8 mouse cellular contexts compared by ENCODE assay signal in the genomic region with DNA sequence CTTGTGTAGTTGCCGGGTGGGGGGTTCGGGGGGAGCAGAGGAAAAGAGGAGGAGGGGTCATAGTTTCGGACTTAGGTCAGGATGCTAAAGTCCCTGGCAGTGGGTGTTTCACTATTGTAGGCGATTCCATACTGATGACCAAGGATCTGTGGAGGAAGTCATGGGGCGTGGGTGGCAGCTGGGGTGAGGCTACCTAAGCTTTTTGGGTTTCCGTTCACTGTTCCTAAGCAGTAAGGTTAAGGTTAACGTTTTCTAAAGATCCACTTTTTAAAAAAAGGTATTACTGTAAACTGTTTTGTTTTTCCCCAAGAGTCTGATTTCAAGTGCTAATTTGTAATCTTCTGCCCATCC. TPM values are rescaled to one million over a fixed set of nuclear protein-coding genes. Genes with fewer than 3 reads are reported as not detected.
A peak's percentile ranks its signal among the peaks of the same experiment; 100 is the strongest.
DNase-seq lines count a peak whose midpoint lies in the region; ATAC-seq and TF ChIP-seq lines count a peak whose summit lies in the region.

No protein-coding gene starts in this region.

- WGBS in kidney, postnatal 0 days: 41% methylated on average over 7 of the region's 7 CpGs
- 17% methylated on average over 7 of the region's 7 CpGs for WGBS in embryonic facial prominence, embryonic 11.5 days
- 28% methylated on average over 7 of the region's 7 CpGs for WGBS in hindbrain, embryonic 15.5 days
- WGBS in midbrain, embryonic 13.5 days: 31% methylated on average over 7 of the region's 7 CpGs

- TF ChIP-seq CTCF in kidney, postnatal 0 days (IDR thresholded peaks at IDR 0.05; ENCODE audit: low read depth): no peak

- peak; percentile 47; the same call in 1 of the 2 replicates for ATAC-seq in kidney, postnatal 0 days (replicated peaks; ENCODE audit: low FRiP score, low read depth)
- ATAC-seq in embryonic facial prominence, embryonic 11.5 days (replicated peaks; ENCODE audit: insufficient number of reproducible peaks, low FRiP score, low TSS enrichment, low read depth): no peak
- ATAC-seq in hindbrain, embryonic 15.5 days (ENCODE audit: low FRiP score, low read depth): peak; percentile 18; the same call in 1 of the 2 replicates
- peak; percentile 21; the same call in 1 of the 2 replicates for ATAC-seq in midbrain, embryonic 13.5 days
- ATAC-seq in granulocyte monocyte progenitor cell, adult 5-6 weeks (replicated peaks; ENCODE audit: poor library complexity, severe bottlenecking): no peak

- no peak for DNase-seq in kidney, postnatal 0 days (ENCODE audit: low spot score)
- DNase-seq in kidney, adult 18-20 months: no peak
- no peak for DNase-seq in embryonic facial prominence, embryonic 11.5 days (ENCODE audit: low spot score)
- no peak for DNase-seq in cerebellum, postnatal 14 days
- DNase-seq in adrenal gland, adult 8-10 months: no peak

- peak overlapping the region; percentile 80 for H3K27ac ChIP-seq in kidney, postnatal 0 days
- H3K27ac ChIP-seq in embryonic facial prominence, embryonic 11.5 days (replicated peaks; ENCODE audit: low read depth, low read length): peak overlapping the region; percentile 67; the same call in 1 of the 2 replicates
- H3K27ac ChIP-seq in hindbrain, embryonic 15.5 days (replicated peaks): peak overlapping the region; percentile 91
- peak overlapping the region; percentile 94 for H3K27ac ChIP-seq in midbrain, embryonic 13.5 days

- no peaks in the 10 kb centered on the region for H3K27me3 ChIP-seq in kidney, postnatal 0 days (ENCODE audit: insufficient read depth, low read length)
- H3K27me3 ChIP-seq in embryonic facial prominence, embryonic 11.5 days (ENCODE audit: control insufficient read depth, insufficient read depth, low read length): no peaks in the 10 kb centered on the region
- H3K27me3 ChIP-seq in hindbrain, embryonic 15.5 days: no peaks in the 10 kb centered on the region
- H3K27me3 ChIP-seq in midbrain, embryonic 13.5 days: no peaks in the 10 kb centered on the region

- H3K36me3 ChIP-seq in kidney, postnatal 0 days (ENCODE audit: insufficient read depth, low read length): no peaks in the 10 kb centered on the region
- H3K36me3 ChIP-seq in embryonic facial prominence, embryonic 11.5 days (replicated peaks; ENCODE audit: control insufficient read depth, insufficient read depth, low read depth, low read length): no peaks in the 10 kb centered on the region
- H3K36me3 ChIP-seq in hindbrain, embryonic 15.5 days: no peaks in the 10 kb centered on the region
- H3K36me3 ChIP-seq in midbrain, embryonic 13.5 days: no peaks in the 10 kb centered on the region

- H3K4me1 ChIP-seq in kidney, postnatal 0 days (replicated peaks; ENCODE audit: insufficient read depth, low read length): no peaks in the 10 kb centered on the region
- H3K4me1 ChIP-seq in embryonic facial prominence, embryonic 11.5 days (ENCODE audit: control insufficient read depth, insufficient read depth, low read length): no peaks in the 10 kb centered on the region
- H3K4me1 ChIP-seq in hindbrain, embryonic 15.5 days (replicated peaks): no peaks in the 10 kb centered on the region
- H3K4me1 ChIP-seq in midbrain, embryonic 13.5 days (replicated peaks): 0 out of 2 replicates have a peak, but pooled peaks cover 3% of the 10 kb centered on the region

- peak overlapping the region; percentile 53 for H3K4me2 ChIP-seq in kidney, postnatal 0 days (ENCODE audit: low read length)
- H3K4me2 ChIP-seq in embryonic facial prominence, embryonic 11.5 days (ENCODE audit: low read depth, low read length): peak overlapping the region; percentile 43
- peak overlapping the region; percentile 54 for H3K4me2 ChIP-seq in hindbrain, embryonic 15.5 days
- H3K4me2 ChIP-seq in midbrain, embryonic 13.5 days (replicated peaks): peak overlapping the region; percentile 54

- H3K4me3 ChIP-seq in kidney, postnatal 0 days (replicated peaks; ENCODE audit: low read depth, low read length): peak overlapping the region; percentile 41
- H3K4me3 ChIP-seq in embryonic facial prominence, embryonic 11.5 days (ENCODE audit: low read depth, low read length): peak overlapping the region; percentile 41
- peak overlapping the region; percentile 41 for H3K4me3 ChIP-seq in hindbrain, embryonic 15.5 days
- H3K4me3 ChIP-seq in midbrain, embryonic 13.5 days (replicated peaks): peak overlapping the region; percentile 48

- H3K9ac ChIP-seq in kidney, postnatal 0 days (ENCODE audit: low read depth, low read length): peak overlapping the region; percentile 49; the same call in 1 of the 2 replicates
- H3K9ac ChIP-seq in embryonic facial prominence, embryonic 11.5 days (replicated peaks; ENCODE audit: low read length): peak overlapping the region; percentile 56
- H3K9ac ChIP-seq in hindbrain, embryonic 15.5 days: peak overlapping the region; percentile 46
- H3K9ac ChIP-seq in midbrain, embryonic 13.5 days (replicated peaks): peak overlapping the region; percentile 56

- no peaks in the 10 kb centered on the region for H3K9me3 ChIP-seq in kidney, postnatal 0 days (replicated peaks; ENCODE audit: low read length)
- no peaks in the 10 kb centered on the region for H3K9me3 ChIP-seq in embryonic facial prominence, embryonic 11.5 days (replicated peaks; ENCODE audit: control insufficient read depth, low read length)
- no peaks in the 10 kb centered on the region for H3K9me3 ChIP-seq in hindbrain, embryonic 15.5 days
- H3K9me3 ChIP-seq in midbrain, embryonic 13.5 days: no peaks in the 10 kb centered on the region

RNA-seq across cellular contexts. Expression of a gene that starts 1.2 kb away (rescaled TPM):
- polyA plus RNA-seq in kidney, postnatal 0 days (2015; fragmentation: Nextera tagmentation; extraction: Ambion mirVana): 86.6 and 88.3 TPM in 2 replicates
- polyA plus RNA-seq in embryonic facial prominence, embryonic 11.5 days (2014; fragmentation: Nextera tagmentation; extraction: Ambion mirVana): 68.0 and 74.8 TPM in 2 replicates
- 348 and 366 TPM in 2 replicates for polyA plus RNA-seq in hindbrain, embryonic 15.5 days (2015; fragmentation: Nextera tagmentation; extraction: Ambion mirVana)
- polyA plus RNA-seq in midbrain, embryonic 13.5 days (2015; fragmentation: Nextera tagmentation; extraction: Ambion mirVana): 245 and 255 TPM in 2 replicates
- 82.8 and 114 TPM in 2 replicates for total RNA-seq in granulocyte monocyte progenitor cell, adult 5-6 weeks (2014; fragmentation: Nextera tagmentation)
- 40.8 and 43.3 TPM in 2 replicates for total RNA-seq in granulocyte monocyte progenitor cell, adult 5-6 weeks (2017)
- total RNA-seq in adrenal gland, adult 8-10 months (2022): 100 to 1,000 TPM; 135 to 208 (median 162) TPM

Comparison
In these comparisons a context has a peak if more than half of its experiments do, and no peak if none do; other contexts are left out.
1. ATAC-seq: peak in kidney, postnatal 0 days (single experiment), hindbrain, embryonic 15.5 days (single experiment) and midbrain, embryonic 13.5 days (single experiment); none in embryonic facial prominence, embryonic 11.5 days (single experiment) and granulocyte monocyte progenitor cell, adult 5-6 weeks (single experiment).
2. Peak in every context shown above with its lines, with median percentiles within 50 percentile points of each other: H3K27ac ChIP-seq, H3K4me2 ChIP-seq, H3K4me3 ChIP-seq and H3K9ac ChIP-seq.